Mouse (Mus musculus): ENCODE measurements around the gene Lsr.
"Not testable (repeated sequence)": the region's sequence is repeated elsewhere in the genome, so short reads cannot be mapped to it uniquely, and the experiment has no call there.

Lsr gene

DNA sequence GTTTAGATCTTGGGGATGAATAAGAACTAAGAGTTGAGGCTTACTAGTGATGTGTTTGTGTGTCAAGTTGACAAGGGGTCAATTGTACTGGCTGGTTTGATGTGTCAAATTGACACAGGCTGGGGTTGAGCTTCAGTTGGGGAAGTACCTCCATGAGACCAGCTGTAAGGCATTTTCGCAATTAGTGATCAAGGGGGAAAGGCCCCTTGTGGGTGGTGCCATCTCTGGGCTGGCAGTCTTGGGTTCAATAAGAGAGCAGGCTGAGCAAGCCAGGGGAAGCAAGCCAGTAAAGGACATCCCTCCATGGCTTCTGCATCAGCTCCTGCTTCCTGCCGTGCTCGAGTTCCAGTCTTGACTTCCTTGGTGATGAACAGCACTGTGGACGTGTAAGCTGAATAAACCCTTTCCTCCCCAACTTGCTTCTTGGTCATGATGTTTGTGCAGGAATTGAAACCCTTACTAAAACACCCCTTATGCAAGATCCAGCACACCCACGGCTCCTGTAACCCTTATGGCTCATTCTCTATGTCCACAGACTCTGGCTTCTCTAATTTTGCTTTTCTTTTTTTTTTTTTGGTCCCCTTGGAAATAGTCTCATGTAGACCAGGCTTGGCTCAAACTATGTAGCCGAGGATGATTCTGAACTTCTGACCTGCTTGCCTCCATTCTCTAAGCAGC is 37.7 kb downstream of the Lsr start:
- not testable (repeated sequence) for DNase-seq (ENCODE audit: low spot score in 2 of 2)

DNA sequence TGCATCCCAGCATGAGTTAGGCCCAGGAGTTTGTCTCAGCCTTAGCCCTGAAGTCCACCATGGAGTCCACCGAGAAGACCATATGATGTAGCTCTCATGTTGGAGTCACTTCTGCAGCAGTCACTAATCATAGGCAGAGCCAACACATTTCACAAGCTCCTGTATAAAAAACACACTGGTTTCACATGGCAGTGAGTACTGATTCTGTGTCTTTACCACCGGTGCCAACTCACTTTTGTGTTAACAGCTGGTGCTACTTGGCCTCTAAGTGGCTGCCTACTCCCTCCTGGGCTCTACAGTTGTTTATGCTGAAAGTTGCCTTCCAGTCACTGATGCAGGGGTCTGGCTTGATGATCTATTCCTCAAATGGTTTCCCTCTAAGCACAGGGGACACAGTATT is 48.7 kb downstream of the Lsr start, which contains the start of gene Hamp2:
Hamp2 (minus strand) TSS at position 101 of the 400 bp plus-strand sequence.
- DNase-seq (ENCODE audit: low spot score in 2 of 2): not testable (repeated sequence)

DNA sequence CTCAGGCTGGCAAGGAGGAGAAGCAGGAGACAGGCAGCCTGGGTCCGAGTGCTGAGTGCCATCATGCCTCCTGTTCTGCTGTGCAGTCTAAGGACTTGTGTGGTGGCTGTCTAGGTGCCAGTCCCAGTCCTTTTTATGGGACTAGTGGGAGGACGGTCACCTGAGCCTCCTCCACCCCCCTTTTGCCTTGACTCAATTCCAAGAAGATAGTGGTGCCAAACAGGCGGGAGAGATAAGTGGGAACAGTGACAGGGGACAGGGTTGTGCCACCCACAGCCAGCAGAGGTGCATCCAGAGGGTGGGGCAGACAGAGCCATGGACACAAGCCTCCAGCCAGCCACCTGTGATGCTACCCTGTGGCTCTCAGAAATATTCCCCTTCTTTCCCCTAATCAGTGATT is 49.2 kb downstream of the Lsr start:
- DNase-seq (ENCODE audit: low spot score in 2 of 2): peak in 1 of 2 experiments; percentile 8

DNA sequence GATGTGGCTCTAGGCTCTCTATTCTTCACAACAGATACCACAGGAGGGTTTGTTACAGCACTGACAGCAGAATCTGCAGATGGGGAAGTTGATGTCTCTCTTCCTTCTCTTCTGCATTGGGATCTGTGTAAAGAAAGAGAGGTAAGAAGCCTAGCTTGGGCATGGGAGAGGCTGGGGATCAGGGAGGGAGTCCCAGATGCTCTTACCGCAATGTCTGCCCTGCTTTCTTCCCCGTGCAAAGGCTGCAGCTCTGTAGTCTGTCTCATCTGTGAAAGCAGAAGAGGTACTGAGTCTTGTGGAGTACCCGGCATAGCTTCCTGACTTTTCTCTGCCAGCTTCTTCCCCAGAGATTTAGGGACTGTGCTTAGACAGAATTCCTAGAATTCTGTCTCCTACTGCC is 50.8 kb downstream of the Lsr start:
- not testable (repeated sequence) for DNase-seq (ENCODE audit: low spot score in 2 of 2)

DNA sequence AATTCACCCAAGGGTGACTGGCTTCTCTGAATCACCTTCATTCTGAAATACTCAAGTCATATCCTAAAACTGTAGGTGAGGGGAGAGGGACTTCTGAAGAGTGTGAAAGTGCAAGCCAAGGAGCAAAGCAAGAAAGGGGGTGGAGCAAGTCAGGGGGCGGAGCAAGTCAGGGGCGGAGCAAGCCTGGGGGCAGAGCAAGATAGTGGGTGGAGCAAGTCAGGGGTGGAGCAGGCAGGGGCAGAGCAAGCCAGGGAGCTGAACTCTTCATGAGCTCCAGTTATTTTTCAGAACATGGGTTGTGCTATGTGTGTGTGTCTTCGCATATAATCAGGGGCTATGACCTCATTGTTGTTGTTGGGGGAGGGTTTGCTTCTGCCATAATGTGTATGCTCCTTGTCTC is 53.0 kb downstream of the Lsr start:
- no peak for DNase-seq (ENCODE audit: low spot score in 2 of 2)

DNA sequence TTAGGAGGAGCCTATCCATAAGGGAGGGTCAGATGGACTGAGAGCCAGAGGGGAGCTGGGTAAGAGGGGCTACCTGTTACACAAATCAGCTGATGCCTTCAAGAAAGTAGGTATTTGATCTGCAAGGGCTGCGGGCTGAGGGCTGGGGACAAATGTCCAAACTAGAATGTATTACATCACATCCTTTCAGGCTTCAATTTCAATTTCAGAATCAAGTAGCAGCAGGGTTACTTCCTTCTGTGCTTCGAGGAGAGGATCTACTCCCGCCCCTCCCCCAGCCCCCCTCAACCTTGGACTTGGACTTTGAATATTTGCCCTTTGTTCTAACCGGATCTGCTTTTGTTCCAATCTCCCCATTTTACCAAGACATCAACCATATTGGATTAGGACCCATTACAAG is 56.0 kb downstream of the Lsr start:
- no peak for DNase-seq (ENCODE audit: low spot score in 2 of 2)

DNA sequence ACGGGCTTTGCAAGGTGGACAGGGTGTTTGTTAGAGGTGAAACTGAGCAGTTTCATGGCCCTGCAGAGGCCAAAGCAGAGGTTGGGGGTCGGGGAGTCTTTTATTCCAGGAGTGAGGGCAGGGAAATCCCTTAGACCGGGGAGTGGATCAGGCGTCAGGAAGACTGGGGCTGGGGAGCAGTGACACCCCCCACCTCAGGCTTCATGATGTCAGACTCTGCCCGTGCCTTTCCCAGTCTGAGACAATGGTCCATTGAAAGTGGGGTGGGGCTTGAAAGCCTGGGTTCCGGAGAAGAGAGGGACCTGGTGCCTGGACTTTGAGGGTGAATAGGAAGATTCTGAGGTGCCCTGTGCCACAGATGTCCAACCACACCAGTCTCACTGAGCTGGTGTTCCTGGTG is 56.6 kb downstream of the Lsr start:
- DNase-seq (ENCODE audit: low spot score in 2 of 2): no peak

DNA sequence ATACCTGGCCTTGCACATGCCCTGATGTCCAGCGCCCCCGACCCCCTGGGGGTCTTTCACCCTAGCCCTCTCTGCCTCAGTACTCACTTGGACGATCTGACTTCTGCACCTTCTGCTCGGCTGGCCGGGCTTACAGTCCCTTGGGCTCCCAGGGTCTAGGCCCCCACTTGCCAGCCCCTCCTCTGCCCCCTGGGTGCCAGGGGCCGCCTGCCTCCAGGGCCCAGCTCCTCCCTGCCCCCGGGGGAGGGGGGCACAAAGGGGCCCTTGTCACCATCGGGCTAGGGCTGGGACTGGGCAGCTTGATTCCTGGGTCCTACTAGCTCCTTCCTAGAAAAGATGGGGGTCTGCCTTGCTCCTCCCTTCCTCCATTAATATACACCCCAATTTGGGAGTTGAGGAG is 58.5 kb downstream of the Lsr start, which contains the start of gene Mag:
Mag (minus strand) TSS at position 142 of the 400 bp plus-strand sequence.
- no peak for DNase-seq (ENCODE audit: low spot score in 2 of 2)

DNA sequence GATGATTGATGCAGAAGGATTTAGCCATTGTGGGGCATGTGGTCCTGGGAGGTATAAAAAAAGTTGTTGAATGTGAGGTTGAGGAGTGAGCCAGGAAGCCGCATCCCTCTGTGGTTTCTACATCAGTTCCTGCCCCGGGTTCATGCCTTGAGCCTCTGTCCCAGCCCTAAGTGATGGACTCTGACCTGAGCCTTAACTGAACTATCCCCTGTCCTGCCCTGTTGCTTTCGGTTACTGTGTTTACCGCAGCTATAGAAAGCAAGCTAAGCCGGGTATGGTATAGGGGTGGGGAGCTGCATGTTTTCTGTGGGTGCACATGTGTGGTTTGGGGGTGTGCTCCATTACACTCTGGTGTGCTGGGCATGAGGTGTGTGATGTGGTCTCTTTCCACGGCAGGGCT is 63.5 kb downstream of the Lsr start:
- DNase-seq (ENCODE audit: low spot score in 2 of 2): no peak

DNA sequence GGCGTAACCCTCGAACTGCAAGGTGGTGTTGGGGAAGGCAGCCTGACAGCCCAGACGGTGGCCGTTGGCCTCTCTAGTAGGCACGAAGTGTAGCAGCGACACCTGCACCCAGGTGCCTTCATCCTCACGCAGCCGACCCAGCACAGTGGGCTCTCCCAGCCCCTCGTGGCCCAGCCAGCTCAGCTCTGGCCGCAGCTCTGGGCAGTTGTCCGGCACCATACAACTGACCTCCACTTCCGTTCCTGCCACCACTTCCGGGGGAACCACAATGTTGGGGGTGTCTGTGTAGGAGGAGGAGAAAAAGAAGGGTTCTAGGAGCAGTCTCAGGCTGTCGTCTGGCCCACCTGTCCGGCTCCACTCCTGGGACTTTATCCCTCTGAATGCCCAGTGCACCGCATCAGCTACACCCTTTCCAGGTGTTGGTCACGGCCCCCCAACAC is 64.3 kb downstream of the Lsr start:
- DNase-seq (ENCODE audit: low spot score in 2 of 2): no peak

DNA sequence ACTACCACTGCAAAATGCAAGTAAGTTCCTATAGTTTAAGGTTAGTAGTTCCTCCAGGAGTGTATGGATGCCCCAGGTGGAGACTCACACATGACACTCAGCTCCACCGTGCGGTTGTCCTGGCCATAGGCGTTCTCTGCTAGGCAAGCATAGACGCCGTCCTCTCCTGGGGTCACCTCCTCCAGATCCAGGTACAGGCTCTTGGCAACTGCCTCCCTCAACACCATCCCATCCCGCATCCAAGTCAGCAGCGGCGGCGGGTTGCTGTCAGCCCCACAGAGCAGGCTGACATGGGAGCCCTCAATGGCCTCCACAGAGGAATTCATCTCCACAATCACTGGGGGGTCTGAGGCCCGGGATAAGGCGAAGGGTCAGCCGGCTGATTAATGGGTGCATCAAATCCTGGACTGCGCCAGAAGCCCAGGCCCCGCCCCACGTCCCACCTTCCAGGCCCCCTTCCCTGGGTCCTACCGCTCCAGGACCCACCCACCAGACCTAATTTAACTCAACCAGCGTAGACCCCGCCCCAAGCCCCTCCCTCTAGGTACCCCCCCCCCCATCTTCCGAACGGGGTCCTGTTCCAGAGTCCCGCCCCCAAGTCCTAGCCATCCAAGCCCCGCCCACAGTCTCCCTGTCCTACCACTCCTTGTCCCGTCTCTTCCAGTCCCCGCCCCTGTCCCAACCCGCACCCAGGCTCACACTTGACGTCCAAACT is 64.8 kb downstream of the Lsr start:
- DNase-seq (ENCODE audit: low spot score in 2 of 2): no peak

All from heart, adult 9 months (tissue).